Mouse (Mus musculus) liver, embryonic 14.5 days (tissue): ENCODE data around the gene Sgms1. TPM values are rescaled to one million over a fixed set of nuclear protein-coding genes. Genes with fewer than 3 reads are reported as not detected.

ENCODE experiments used
- ATAC-seq: fragments of 200-750 bp; cut with Nextera tagmentation; 2 replicates; pipeline ENCODE4 v1.8.0; 2017; ENCODE audit warnings: moderate number of reproducible peaks, mild to moderate bottlenecking, moderate library complexity; ENCODE audit not compliant: insufficient read depth
- DNase-seq, 3 experiments: peaks; one replicate each; pipeline ENCODE4 v3.0.0-alpha.2; 2012 to 2013; ENCODE audit warnings: low read depth in 3 of 3, low spot score in 3 of 3
- H3K27ac ChIP-seq: fragments of 300-500 bp; sonication (generic); 2 replicates; pipeline ENCODE4 v1.5.1; 2014; ENCODE audit warnings: moderate library complexity, mild to moderate bottlenecking, control low read depth, inconsistent platforms
- H3K27me3 ChIP-seq: fragments of 300-500 bp; sonication (generic); 2 replicates; pipeline ENCODE4 v1.6.1; 2014; ENCODE audit warnings: mild to moderate bottlenecking, low read length, moderate library complexity; ENCODE audit not compliant: control insufficient read depth, insufficient read depth
- H3K36me3 ChIP-seq: fragments of 300-500 bp; sonication (generic); replicated peaks from 2 replicates; pipeline ENCODE4 v1.6.1; 2014; ENCODE audit warnings: low read depth; ENCODE audit not compliant: control insufficient read depth, insufficient read depth
- H3K4me1 ChIP-seq, 2 experiments: fragments of 200-500 bp in 1 of 2; fragments of 300-500 bp in 1 of 2; sonication (generic) in 1 of 2; replicated peaks; 2 replicates each; pipeline ENCODE4 v1.6.1; 2012 to 2014; ENCODE audit warnings: antibody characterized with exemption in 1 of 2, inconsistent platforms in 1 of 2, low read length in 1 of 2; ENCODE audit not compliant: control insufficient read depth in 2 of 2, insufficient read depth in 2 of 2
- H3K4me2 ChIP-seq: fragments of 300-500 bp; sonication (generic); 2 replicates; pipeline ENCODE4 v1.6.1; 2014; ENCODE audit warnings: low read depth, mild to moderate bottlenecking, control low read depth, moderate library complexity
- H3K4me3 ChIP-seq, 2 experiments: fragments of 200-500 bp in 1 of 2; fragments of 300-500 bp in 1 of 2; sonication (generic) in 1 of 2; 2 replicates each; pipeline ENCODE4 v1.5.1; 2012 to 2014; ENCODE audit warnings: low read depth in 2 of 2, low read length in 2 of 2, mild to moderate bottlenecking in 2 of 2, control low read depth in 1 of 2, inconsistent platforms in 1 of 2, moderate library complexity in 1 of 2; ENCODE audit not compliant: insufficient read depth in 1 of 2
- H3K9ac ChIP-seq: fragments of 300-500 bp; sonication (generic); replicated peaks from 2 replicates; pipeline ENCODE4 v1.6.1; 2014; ENCODE audit warnings: mild to moderate bottlenecking, control low read depth, moderate library complexity
- H3K9me3 ChIP-seq: fragments of 300-500 bp; sonication (generic); 2 replicates; pipeline ENCODE4 v1.6.1; 2016; ENCODE audit warnings: low read length, mixed read lengths; ENCODE audit not compliant: control insufficient read depth
- CTCF ChIP-seq: IDR thresholded peaks from 2 replicates; pipeline ENCODE4 v1.5.1; 2016; ENCODE audit warnings: antibody characterized with exemption, low read depth, control low read depth
- EP300 ChIP-seq: IDR thresholded peaks from 2 replicates; pipeline ENCODE4 v1.6.1; 2016; ENCODE audit warnings: antibody characterized with exemption, low read depth
- WGBS: fragments of 180-500 bp; shearing (Covaris S2); extraction: QIAGEN DNeasy Blood & Tissue Kit; methylation state at CpG from one replicate; pipeline ENCODE4 v1.1.7; 2014; ENCODE audit not compliant: insufficient replicate concordance; 5-methylcytosine and 5-hydroxymethylcytosine counted together
- polyA plus RNA-seq, 2 experiments: library from polyadenylated mRNA; depleted of rRNA in 1 of 2; stranded (reverse) in 1 of 2; unstranded in 1 of 2; fragments of >200 nt; fragmentation: Nextera tagmentation in 1 of 2; extraction: Ambion mirVana in 1 of 2; gene quantifications; 2 replicates each; pipeline versions ENCODE4 v1.2.1 to v1.2.3; 2012 to 2014

Sgms1 gene
- polyA plus RNA-seq, 2 experiments: 17.3 to 19.2 TPM

DNA sequence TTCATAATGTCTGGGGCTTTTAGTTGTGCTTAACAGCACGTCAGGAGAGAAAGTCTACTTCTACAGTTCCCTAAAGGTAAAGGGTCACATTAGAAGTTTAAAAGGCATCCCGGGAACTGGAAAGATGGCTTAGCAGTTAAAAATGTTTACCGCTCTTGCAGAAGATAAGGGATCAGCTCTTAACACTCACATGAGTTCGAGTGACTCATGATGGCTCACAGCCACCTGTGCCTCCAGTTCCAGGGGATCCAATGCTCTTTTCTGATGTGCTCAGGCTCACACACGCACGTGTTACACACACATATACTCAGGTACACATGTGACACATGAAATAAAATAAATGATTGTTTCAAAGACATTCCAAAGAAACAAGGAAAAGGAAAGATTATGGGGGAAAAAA, 6.8 kb upstream of the Sgms1 start:
- Histone ChIP-seq H3K36me3 (no peaks in the 10 kb centered on the region), H3K4me1 (no peaks in the 10 kb centered on the region), H3K4me3 (no peak overlapping the region), H3K4me2 (no peak overlapping the region), H3K9me3 (no peaks in the 10 kb centered on the region), H3K9ac (no peak overlapping the region), H3K27ac (no peak overlapping the region), H3K27me3 (no peaks in the 10 kb centered on the region)
- ATAC-seq (no peak), DNase-seq (no peak)
- 60% methylated on average over 6 of the region's 6 CpGs for WGBS
- TF ChIP-seq CTCF (no peak), EP300 (no peak)

DNA sequence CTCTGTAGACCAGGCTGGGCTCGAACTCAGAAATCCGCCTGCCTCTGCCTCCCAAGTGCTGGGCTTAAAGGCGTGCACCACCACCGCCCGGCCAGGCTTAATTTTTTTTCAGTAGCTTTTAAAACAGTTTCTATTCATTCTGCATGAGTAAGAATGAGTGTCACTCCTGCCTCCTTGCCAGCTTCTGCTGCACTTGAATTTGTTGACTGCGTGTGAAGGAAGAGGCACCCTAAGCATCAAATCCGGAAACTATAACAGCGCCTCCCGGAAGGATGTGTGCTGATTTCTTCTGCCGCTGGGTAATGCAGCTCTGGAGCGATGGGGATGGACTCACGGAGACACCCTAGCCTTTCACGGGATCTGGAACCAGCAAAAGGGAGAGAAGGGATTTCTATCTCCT, 5.3 kb upstream of the Sgms1 start:
- DNase-seq: no peak
- Histone ChIP-seq H3K4me1 (peaks cover 0 to 5% of the 10 kb centered on the region in 2 experiments; a peak in 1 of 4 replicates), H3K9me3 (no peaks in the 10 kb centered on the region), H3K4me2 (no peak overlapping the region), H3K4me3 (no peak overlapping the region), H3K27me3 (no peaks in the 10 kb centered on the region), H3K36me3 (no peaks in the 10 kb centered on the region), H3K27ac (no peak overlapping the region), H3K9ac (no peak overlapping the region)
- no peak for ATAC-seq
- 70% methylated on average over 13 of the region's 13 CpGs for WGBS
- TF ChIP-seq EP300: no peak
- TF ChIP-seq CTCF: no peak

- H3K27ac ChIP-seq: no peak overlapping the region
- H3K9me3 ChIP-seq: no peaks in the 10 kb centered on the region
- no peaks in the 10 kb centered on the region for H3K36me3 ChIP-seq
- H3K9ac ChIP-seq: no peak overlapping the region; the same call in 1 of the 2 replicates
- TF ChIP-seq EP300: no peak
- peak; percentile 32 for TF ChIP-seq CTCF
- no peaks in the 10 kb centered on the region; the same call in 1 of the 2 replicates for H3K27me3 ChIP-seq
- 70% methylated on average over 8 of the region's 8 CpGs for WGBS
- peaks cover 0 to 8% of the 10 kb centered on the region in 2 experiments; a peak in 1 of 4 replicates for H3K4me1 ChIP-seq
- H3K4me2 ChIP-seq: no peak overlapping the region
- ATAC-seq: no peak
- H3K4me3 ChIP-seq: no peak overlapping the region
- DNase-seq: no peak
These were observed 4.4 kb upstream of the Sgms1 start for GRCm38 (mm10) chr19:32393758-32394450.

- no peak overlapping the region for H3K4me3 ChIP-seq
- H3K4me2 ChIP-seq: no peak overlapping the region
- 75% methylated on average over 4 of the region's 4 CpGs for WGBS
- peaks cover 0 to 8% of the 10 kb centered on the region in 2 experiments; a peak in 1 of 4 replicates for H3K4me1 ChIP-seq
- TF ChIP-seq EP300: no peak
- no peak for TF ChIP-seq CTCF
- H3K36me3 ChIP-seq: no peaks in the 10 kb centered on the region
- H3K27me3 ChIP-seq: peaks cover 1% of the 10 kb centered on the region
- H3K9me3 ChIP-seq: no peaks in the 10 kb centered on the region
- no peak for ATAC-seq
- no peak for DNase-seq
- no peak overlapping the region for H3K9ac ChIP-seq
- H3K27ac ChIP-seq: no peak overlapping the region
These were observed 3.7 kb upstream of the Sgms1 start for GRCm38 (mm10) chr19:32393092-32393745.

DNA sequence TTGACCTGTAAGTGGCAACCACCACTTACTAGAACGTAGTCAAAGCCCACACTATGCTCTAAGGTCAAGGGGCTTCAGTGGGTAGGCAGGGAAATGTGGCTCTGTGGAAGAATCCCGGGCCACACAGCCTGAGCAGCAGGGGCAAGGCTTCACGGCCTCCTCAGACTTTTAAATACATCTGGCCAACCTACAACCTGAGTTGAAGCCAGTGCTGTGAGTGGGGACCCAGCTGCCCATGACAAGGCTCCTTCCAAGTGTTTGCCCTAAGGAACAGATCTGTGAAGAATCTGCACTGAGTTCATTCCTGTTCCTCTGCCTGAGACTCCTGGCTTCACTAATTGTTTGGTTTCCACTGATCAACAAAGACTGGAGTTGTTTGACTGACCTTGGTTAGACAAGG, 1.9 kb upstream of the Sgms1 start:
- 67% methylated on average over 3 of the region's 3 CpGs for WGBS
- Histone ChIP-seq H3K27me3 (peaks cover 19% of the 10 kb centered on the region), H3K9ac (no peak overlapping the region), H3K4me1 (peaks cover 0 to 12% of the 10 kb centered on the region in 2 experiments; a peak in 1 of 4 replicates), H3K36me3 (no peaks in the 10 kb centered on the region), H3K9me3 (no peaks in the 10 kb centered on the region), H3K27ac (no peak overlapping the region), H3K4me2 (no peak overlapping the region), H3K4me3 (no peak overlapping the region)
- no peak for ATAC-seq
- DNase-seq: no peak
- TF ChIP-seq EP300 (no peak), CTCF (no peak)
